Comparison of ENCODE assay signal across 1 mouse cellular context in genomic region chr3:135420542-135421309, GRCm38 (mm10).
A peak's percentile ranks its signal among the peaks of the same experiment; 100 is the strongest.
TF ChIP-seq lines count a peak whose summit lies in the region.

No protein-coding gene starts in this region.

TF ChIP-seq in MEL, 35 proteins besides CTCF, POLR2A, EP300 and RAD21 (continued from another document):
- no peak for TF ChIP-seq MAZ (IDR thresholded peaks at IDR 0.05; ENCODE audit: low read depth, low read length)
- no peak for TF ChIP-seq ZC3H11A (IDR thresholded peaks at IDR 0.05; ENCODE audit: low read depth, low read length)
- TF ChIP-seq TAL1 (IDR thresholded peaks at IDR 0.05; ENCODE audit: low read length): no peak
- no peak for TF ChIP-seq POLR2AphosphoS5 (IDR thresholded peaks at IDR 0.05; ENCODE audit: borderline replicate concordance, low read depth, low read length)
- 0 out of 2 replicates have a peak, but pooled peaks have one; percentile 15 for TF ChIP-seq HCFC1 (IDR thresholded peaks at IDR 0.05; ENCODE audit: low read depth, low read length)
TF ChIP-seq in MEL: peak in this region for 10.
